Comparison of ENCODE assay signal across 21 mouse cellular contexts in the genomic region with DNA sequence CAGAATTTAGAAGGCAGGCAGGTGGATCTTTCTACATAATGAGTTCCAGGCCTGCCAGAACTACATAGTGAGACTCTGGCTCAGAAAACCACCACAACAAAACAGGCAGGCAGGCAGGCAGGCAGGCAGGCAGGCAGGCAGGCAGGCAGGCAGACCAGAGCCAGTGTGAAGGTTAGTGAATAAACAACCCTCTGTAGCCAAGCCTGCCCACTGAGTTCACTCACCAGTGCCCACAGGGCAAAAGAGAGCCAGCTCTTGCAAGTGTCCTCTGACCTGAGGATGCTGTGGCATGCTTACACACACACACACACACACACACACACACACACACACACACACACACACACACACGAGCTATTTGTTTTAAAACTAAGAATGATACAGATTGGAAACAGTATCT.
"Had no signal": no experiment of that assay in that cellular context is flagged by ENCODE, and none has a peak within 500 bp of the region (broad histone marks: within the 10 kb centered on the region; RNA-seq: fewer than 3 reads in every experiment).

No protein-coding gene starts in this region.

- H3K4me1 ChIP-seq: heart, embryonic 13.5 days; heart, embryonic 15.5 days; hindbrain, embryonic 15.5 days; kidney, embryonic 15.5 days; limb, embryonic 13.5 days; limb, embryonic 15.5 days had no signal

- H3K27ac ChIP-seq: heart, adult 2 months; heart, embryonic 13.5 days; heart, embryonic 15.5 days; hindbrain, embryonic 13.5 days; hindbrain, embryonic 15.5 days; hindbrain, postnatal 0 days; kidney, embryonic 15.5 days; limb, embryonic 13.5 days; limb, embryonic 15.5 days; liver, embryonic 12.5 days; liver, embryonic 14.5 days had no signal

- H3K4me3 ChIP-seq: heart, adult 2 months; heart, embryonic 13.5 days; heart, embryonic 15.5 days; hindbrain, embryonic 13.5 days; hindbrain, embryonic 15.5 days; kidney, embryonic 15.5 days; limb, embryonic 13.5 days; limb, embryonic 15.5 days; liver, embryonic 12.5 days had no signal

- DNase-seq: forebrain, postnatal 0 days; gastrocnemius, postnatal 14 days; gastrocnemius, postnatal 36 days; heart, adult 11 months; heart, adult 2 months; heart, postnatal 14 days; heart, postnatal 36 days; kidney, adult 18-20 months; layer of hippocampus, adult 9-11 months; layer of hippocampus, postnatal 36 days; left cerebral cortex, postnatal 4 days had no signal

- H3K27me3 ChIP-seq: heart, embryonic 13.5 days; heart, embryonic 15.5 days; hindbrain, embryonic 13.5 days; hindbrain, embryonic 15.5 days; kidney, embryonic 15.5 days; limb, embryonic 13.5 days; limb, embryonic 15.5 days; liver, embryonic 12.5 days had no signal

- H3K9ac ChIP-seq: forebrain, postnatal 0 days; heart, embryonic 15.5 days; hindbrain, embryonic 13.5 days; hindbrain, embryonic 15.5 days; kidney, embryonic 15.5 days; limb, embryonic 13.5 days; limb, embryonic 15.5 days; liver, embryonic 12.5 days; liver, embryonic 14.5 days had no signal
